ENCODE assay signal across 25 mouse cellular contexts in genomic region chr11:44577911-44578310, GRCm38 (mm10). TPM values are rescaled to one million over a fixed set of nuclear protein-coding genes. Genes with fewer than 3 reads are reported as not detected.
DNase-seq lines count a peak whose midpoint lies in the region; ATAC-seq and TF ChIP-seq lines count a peak whose summit lies in the region.
"Had no signal": no experiment of that assay in that cellular context is flagged by ENCODE, and none has a peak within 500 bp of the region (broad histone marks: within the 10 kb centered on the region; RNA-seq: fewer than 3 reads in every experiment).

No protein-coding gene starts in this region.

- H3K36me3 ChIP-seq in liver, postnatal 0 days (replicated peaks; ENCODE audit: insufficient read depth, low read length) = no peaks in the 10 kb centered on the region
- H3K36me3 ChIP-seq: embryonic facial prominence, embryonic 10.5 days; embryonic facial prominence, embryonic 15.5 days; forebrain, embryonic 12.5 days; hindbrain, embryonic 13.5 days; liver, embryonic 15.5 days; lung, embryonic 15.5 days; neural tube, embryonic 12.5 days had no signal

- peak; percentile 19; the same call in 1 of the 2 replicates for ATAC-seq in liver, postnatal 0 days
- ATAC-seq: forebrain, postnatal 0 days; intestine, embryonic 16.5 days had no signal

- WGBS in liver, postnatal 0 days (ENCODE audit: insufficient replicate concordance) = 67% methylated on average over 9 of the region's 9 CpGs

- no peak for TF ChIP-seq CTCF in liver, postnatal 0 days (IDR thresholded peaks at IDR 0.05; ENCODE audit: low read depth)

- H3K4me3 ChIP-seq in liver, postnatal 0 days (ENCODE audit: low read depth, low read length) = no peak overlapping the region
- H3K4me3 ChIP-seq: embryonic facial prominence, embryonic 10.5 days; embryonic facial prominence, embryonic 15.5 days; forebrain, embryonic 12.5 days; hindbrain, embryonic 13.5 days; liver, embryonic 15.5 days; lung, embryonic 15.5 days; myocyte; neural tube, embryonic 12.5 days had no signal

- H3K27me3 ChIP-seq in liver, postnatal 0 days (ENCODE audit: insufficient read depth, low read length) = no peaks in the 10 kb centered on the region
- H3K27me3 ChIP-seq: embryonic facial prominence, embryonic 15.5 days; forebrain, embryonic 12.5 days; hindbrain, embryonic 13.5 days; liver, embryonic 15.5 days; lung, embryonic 15.5 days; neural tube, embryonic 12.5 days had no signal

- H3K4me2 ChIP-seq in liver, postnatal 0 days (ENCODE audit: low read depth, low read length) = no peak overlapping the region
- H3K4me2 ChIP-seq: embryonic facial prominence, embryonic 15.5 days; forebrain, embryonic 12.5 days; heart, embryonic 11.5 days; hindbrain, embryonic 13.5 days; liver, embryonic 15.5 days; lung, embryonic 15.5 days; midbrain, embryonic 11.5 days; neural tube, embryonic 12.5 days had no signal

- no peak for TF ChIP-seq EP300 in liver, postnatal 0 days (IDR thresholded peaks at IDR 0.05; ENCODE audit: low read depth)

- no peak for DNase-seq in liver, postnatal 0 days
- no peak for DNase-seq in liver
- DNase-seq in thymus, adult 18-20 months = peak; percentile 70 to 82
- DNase-seq in thymus, postnatal 25 days = peak; percentile 76
- no peak for DNase-seq in kidney, postnatal 36 days
- DNase-seq in urinary bladder, postnatal 36 days (ENCODE audit: low spot score in 2 of 2) = no peak
- no peak for DNase-seq in kidney, adult 8-10 months
- DNase-seq: adrenal gland, postnatal 36 days; cerebellum, adult 18-20 months; cerebellum, postnatal 10 days; forebrain, postnatal 0 days; heart, postnatal 4 days; kidney, postnatal 14 days; lung, postnatal 36 days had no signal

- H3K9ac ChIP-seq in liver, postnatal 0 days (replicated peaks) = no peak overlapping the region
- H3K9ac ChIP-seq: embryonic facial prominence, embryonic 15.5 days; forebrain, embryonic 12.5 days; forebrain, postnatal 0 days; hindbrain, embryonic 13.5 days; liver, embryonic 15.5 days; lung, embryonic 15.5 days; neural tube, embryonic 12.5 days had no signal

- H3K27ac ChIP-seq in liver, postnatal 0 days (ENCODE audit: low read depth) = no peak overlapping the region
- H3K27ac ChIP-seq: embryonic facial prominence, embryonic 10.5 days; embryonic facial prominence, embryonic 15.5 days; forebrain, embryonic 12.5 days; hindbrain, embryonic 13.5 days; liver, embryonic 15.5 days; lung, embryonic 15.5 days; neural tube, embryonic 12.5 days had no signal

- no peaks in the 10 kb centered on the region for H3K4me1 ChIP-seq in liver, postnatal 0 days (ENCODE audit: insufficient read depth)
- H3K4me1 ChIP-seq: embryonic facial prominence, embryonic 10.5 days; embryonic facial prominence, embryonic 15.5 days; forebrain, embryonic 12.5 days; hindbrain, embryonic 13.5 days; lung, embryonic 15.5 days; neural tube, embryonic 12.5 days had no signal

- H3K9me3 ChIP-seq in liver, postnatal 0 days (ENCODE audit: low read length) = no peaks in the 10 kb centered on the region
- H3K9me3 ChIP-seq: embryonic facial prominence, embryonic 10.5 days; embryonic facial prominence, embryonic 15.5 days; forebrain, embryonic 12.5 days; hindbrain, embryonic 13.5 days; liver, embryonic 15.5 days; lung, embryonic 15.5 days; neural tube, embryonic 12.5 days had no signal

RNA-seq across cellular contexts. Expression of gene Ebf1, which starts 39.2 kb away (rescaled TPM):
- polyA plus RNA-seq in liver, postnatal 0 days (2015; fragmentation: Nextera tagmentation; extraction: Ambion mirVana) = 4.6 and 5.0 TPM in 2 replicates

RNA-seq across cellular contexts. Expression of gene Rnf145, which starts 59.1 kb away (rescaled TPM):
- 31.9 and 32.7 TPM in 2 replicates for polyA plus RNA-seq in liver, postnatal 0 days (2015; fragmentation: Nextera tagmentation; extraction: Ambion mirVana)

Comparison
In these comparisons a context has a peak if more than half of its experiments do, and no peak if none do; other contexts are left out.
1. DNase-seq: peak in thymus, adult 18-20 months (2 of 2) and thymus, postnatal 25 days (single experiment); none in liver, postnatal 0 days (single experiment), liver (single experiment), kidney, postnatal 36 days (0 of 2), urinary bladder, postnatal 36 days (0 of 2) and kidney, adult 8-10 months (0 of 2).